Mouse (Mus musculus): ENCODE data around the gene Dennd5a. TPM values are rescaled to one million over a fixed set of nuclear protein-coding genes. Genes with fewer than 3 reads are reported as not detected.

Dennd5a gene
- total RNA-seq, 2 experiments from 2014 or later, result 183 to 190 TPM

DNA sequence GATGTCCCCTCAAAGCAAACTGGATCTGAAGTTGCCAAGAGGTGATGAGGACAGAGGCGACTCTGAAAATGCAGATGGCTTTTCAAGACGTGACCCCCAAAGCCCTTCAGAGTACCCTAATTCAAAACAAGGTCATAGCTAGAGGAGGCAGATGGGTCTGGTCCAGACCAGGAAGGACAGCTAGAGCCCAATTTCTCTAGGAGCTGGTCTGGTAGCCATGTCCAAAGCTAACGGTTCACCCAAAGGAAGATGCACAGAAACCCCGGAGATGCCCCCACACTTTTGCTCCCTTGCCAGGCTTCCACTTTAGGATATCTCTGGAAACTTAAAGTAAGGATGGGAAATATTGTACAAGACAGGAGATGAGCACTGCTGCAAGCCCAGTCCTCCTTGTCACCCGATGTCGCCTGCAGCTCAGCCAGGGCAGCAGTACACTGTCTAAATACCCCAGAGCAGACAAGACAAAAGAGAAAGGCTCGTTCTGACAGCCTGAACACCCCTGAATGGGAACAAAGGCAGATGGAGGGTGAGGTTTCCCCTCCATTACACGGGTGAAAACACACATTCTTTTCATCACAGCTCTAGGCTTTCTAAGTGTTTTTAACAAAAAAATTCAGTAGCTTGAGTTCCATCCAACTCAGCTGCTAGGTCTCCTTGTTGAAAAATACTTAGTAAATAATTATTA is 110.4 kb downstream of the Dennd5a start:
- intact Hi-C loops (cut with DNase I), result no loop called here

DNA sequence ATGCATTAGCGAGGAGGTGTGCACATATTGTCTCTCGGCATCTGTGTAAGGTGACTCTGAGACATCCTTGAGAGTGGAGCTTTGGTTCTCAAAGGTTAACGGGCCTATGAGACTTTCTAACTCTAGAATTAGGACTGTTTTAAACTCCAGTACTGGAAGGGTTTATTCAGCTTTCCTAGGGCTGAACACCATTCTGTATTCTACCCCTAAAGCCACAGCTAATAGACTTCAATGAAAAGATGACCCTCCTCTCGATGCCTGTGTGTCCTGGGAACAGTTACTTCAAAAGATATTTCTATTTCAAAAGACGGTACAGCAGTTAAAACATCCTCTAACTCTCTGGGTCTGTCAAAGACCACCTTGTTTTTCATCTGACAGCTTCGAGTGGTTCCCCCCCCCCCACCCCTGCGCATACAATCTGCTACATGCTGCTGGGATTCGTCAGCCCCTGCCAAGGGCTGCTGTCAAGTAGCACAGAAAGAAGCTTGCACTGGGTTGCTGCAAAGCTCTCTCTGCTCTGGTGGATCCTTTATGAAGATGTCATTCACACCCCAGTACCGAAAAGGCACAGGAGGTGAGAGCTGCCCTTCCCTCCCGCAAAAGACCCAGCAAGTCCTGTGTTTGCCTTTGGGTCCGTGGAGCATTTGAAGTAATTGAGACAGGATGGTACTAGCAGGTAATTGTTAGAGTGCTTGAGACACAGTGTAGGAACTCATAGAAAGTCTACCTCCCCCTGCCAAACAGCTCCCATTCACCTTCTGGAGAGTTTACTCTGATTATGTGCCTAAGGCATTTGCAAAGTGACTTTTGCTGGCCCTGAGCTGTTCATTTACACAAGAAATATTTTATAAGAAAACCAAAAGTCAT is 111.2 kb downstream of the Dennd5a start:
- DNase-seq, result no peak
- intact Hi-C loops (cut with DNase I), result no loop called here

More for the DNA sequence above, 110.4 kb downstream of the Dennd5a start:
- DNase-seq, result no peak

DNA sequence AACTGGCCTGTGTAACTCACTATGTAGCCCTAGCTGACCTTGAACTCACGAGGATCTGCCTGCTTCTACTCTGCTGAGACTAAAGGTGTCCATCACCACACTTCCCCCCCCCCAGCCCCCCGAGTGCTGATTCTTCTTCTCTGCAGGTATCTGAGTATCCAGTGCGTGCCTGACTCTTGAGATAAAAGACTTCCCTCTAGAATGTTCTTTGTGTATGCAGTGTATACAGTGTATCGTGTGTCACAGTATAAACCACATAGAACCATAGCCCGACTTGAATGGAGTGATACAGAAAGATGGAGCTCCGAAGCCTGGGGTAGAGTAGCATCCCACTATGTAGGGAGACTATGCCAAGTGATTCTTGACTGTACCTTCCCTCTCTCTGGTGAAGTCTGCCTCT is 116.2 kb downstream of the Dennd5a start:
- no peak for DNase-seq
- intact Hi-C loops (cut with DNase I), result no loop called here

Other genes starting within 250 kb of the Dennd5a start
- not detected for gene BC051019, start 236.6 kb downstream of the Dennd5a start, total RNA-seq (2021)
- not detected for gene Ascl3, start 228.7 kb downstream of the Dennd5a start, total RNA-seq (2021)
- 10 to 100 TPM; 36.7 to 37.7 TPM for gene Tmem9b, start 207.6 kb downstream of the Dennd5a start, total RNA-seq (2021)
- gene Nrip3, start 178.4 kb downstream of the Dennd5a start, total RNA-seq (2021), result under 1 TPM; 0.30 to 0.34 TPM
- 10 to 100 TPM; 14.3 to 17.2 TPM for gene Scube2, start 94.8 kb downstream of the Dennd5a start, total RNA-seq (2021)
- 10 to 100 TPM; 51.5 to 60.6 TPM for gene Tmem41b, start 26.5 kb upstream of the Dennd5a start, total RNA-seq (2021)
- gene Ipo7, start 57.8 kb upstream of the Dennd5a start, total RNA-seq (2021), result 10 to 100 TPM; 89.1 to 98.3 TPM
- gene Zfp143, start 100.7 kb upstream of the Dennd5a start, total RNA-seq (2021), result 10 to 100 TPM; 11.0 to 12.3 TPM
- gene Wee1, start 161.6 kb upstream of the Dennd5a start, total RNA-seq (2021), result 10 to 100 TPM; 20.5 to 30.7 TPM